Mouse (Mus musculus): ENCODE data around the gene Osgin1. TPM values are rescaled to one million over a fixed set of nuclear protein-coding genes. Genes with fewer than 3 reads are reported as not detected.

Osgin1 gene
- polyA plus RNA-seq, 1 experiment: 33.8 TPM

- H3K27ac ChIP-seq (ENCODE audit: insufficient read depth, low read depth, low read length): no peak overlapping the region
- TF ChIP-seq POLR2A (IDR thresholded peaks at IDR 0.05; ENCODE audit: borderline replicate concordance, low read depth, low read length): no peak
- no peak for TF ChIP-seq CTCF (IDR thresholded peaks at IDR 0.05; ENCODE audit: low read depth, low read length)
- H3K4me3 ChIP-seq (ENCODE audit: insufficient read depth, low read length): no peak overlapping the region
- peaks cover 6% of the 10 kb centered on the region for H3K4me1 ChIP-seq (ENCODE audit: control insufficient read depth, insufficient read depth, low read length)
Measured at GRCm38 (mm10) chr8:119400122-119400671, 33.7 kb upstream of the Osgin1 start.

GRCm38 (mm10) chr8:119400904-119401303, 33.0 kb upstream of the Osgin1 start:
- Histone ChIP-seq H3K4me1 (ENCODE audit: control insufficient read depth, insufficient read depth, low read length) (peaks cover 2% of the 10 kb centered on the region), H3K27ac (ENCODE audit: insufficient read depth, low read depth, low read length) (no peak overlapping the region), H3K4me3 (ENCODE audit: insufficient read depth, low read length) (no peak overlapping the region)
- no peak for TF ChIP-seq CTCF (IDR thresholded peaks at IDR 0.05; ENCODE audit: low read depth, low read length)
- no peak for TF ChIP-seq POLR2A (IDR thresholded peaks at IDR 0.05; ENCODE audit: borderline replicate concordance, low read depth, low read length)

DNA sequence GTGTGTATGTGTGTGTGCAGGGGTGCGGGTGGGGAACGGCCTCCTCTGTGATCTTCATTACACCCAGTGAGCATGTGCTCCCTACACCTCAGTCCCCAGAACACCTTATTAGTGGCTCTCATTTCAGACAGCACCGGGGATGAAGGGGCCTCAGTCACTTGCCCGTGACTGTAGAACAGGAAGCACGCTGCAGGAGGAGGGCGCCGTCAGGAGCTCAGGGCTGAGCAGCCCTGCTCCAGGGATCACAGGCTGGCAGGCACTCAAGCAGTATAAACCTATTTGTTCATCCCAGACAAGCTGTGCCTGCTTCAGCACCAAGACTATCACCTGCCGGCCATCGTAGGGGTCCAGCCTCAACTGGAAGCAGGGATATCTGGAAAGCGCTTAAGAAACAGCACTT, 30.0 kb upstream of the Osgin1 start:
- Histone ChIP-seq H3K27ac (ENCODE audit: insufficient read depth, low read depth, low read length) (no peak overlapping the region), H3K4me1 (ENCODE audit: control insufficient read depth, insufficient read depth, low read length) (no peaks in the 10 kb centered on the region; the same call in 1 of the 2 replicates), H3K4me3 (ENCODE audit: insufficient read depth, low read length) (no peak overlapping the region)
- no peak for TF ChIP-seq CTCF (IDR thresholded peaks at IDR 0.05; ENCODE audit: low read depth, low read length)
- TF ChIP-seq POLR2A (IDR thresholded peaks at IDR 0.05; ENCODE audit: borderline replicate concordance, low read depth, low read length): no peak

GRCm38 (mm10) chr8:119404648-119405047, 29.3 kb upstream of the Osgin1 start:
- Histone ChIP-seq H3K4me1 (ENCODE audit: control insufficient read depth, insufficient read depth, low read length) (no peaks in the 10 kb centered on the region; the same call in 1 of the 2 replicates), H3K4me3 (ENCODE audit: insufficient read depth, low read length) (no peak overlapping the region), H3K27ac (ENCODE audit: insufficient read depth, low read depth, low read length) (no peak overlapping the region)
- TF ChIP-seq POLR2A (IDR thresholded peaks at IDR 0.05; ENCODE audit: borderline replicate concordance, low read depth, low read length) (no peak), CTCF (IDR thresholded peaks at IDR 0.05; ENCODE audit: low read depth, low read length) (no peak)

DNA sequence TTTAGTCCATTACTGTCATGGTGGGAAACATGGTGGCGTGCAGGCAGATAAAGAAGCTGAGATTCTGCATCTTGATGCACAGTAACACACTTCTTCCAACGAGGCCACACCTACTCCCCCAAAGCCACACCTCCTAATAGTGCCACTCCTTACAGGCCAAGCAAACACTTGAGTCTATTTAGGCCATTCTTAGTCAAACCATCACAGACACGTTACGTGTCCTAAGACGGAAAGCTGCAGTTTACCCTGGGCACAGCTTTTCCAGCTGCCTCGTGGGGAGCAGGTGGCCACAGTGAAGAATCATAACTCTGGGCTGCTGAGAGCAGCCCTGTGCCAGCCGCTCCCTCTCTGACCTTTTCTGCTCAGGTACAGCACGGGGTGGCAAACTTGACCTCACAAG, 25.6 kb upstream of the Osgin1 start:
- H3K4me3 ChIP-seq (ENCODE audit: insufficient read depth, low read length): no peak overlapping the region
- TF ChIP-seq CTCF (IDR thresholded peaks at IDR 0.05; ENCODE audit: low read depth, low read length): no peak
- no peak for TF ChIP-seq POLR2A (IDR thresholded peaks at IDR 0.05; ENCODE audit: borderline replicate concordance, low read depth, low read length)
- no peak overlapping the region for H3K27ac ChIP-seq (ENCODE audit: insufficient read depth, low read depth, low read length)
- H3K4me1 ChIP-seq (ENCODE audit: control insufficient read depth, insufficient read depth, low read length): peaks cover 10% of the 10 kb centered on the region

GRCm38 (mm10) chr8:119412037-119412734, 21.7 kb upstream of the Osgin1 start:
- H3K4me3 ChIP-seq (ENCODE audit: insufficient read depth, low read length): no peak overlapping the region
- no peak for TF ChIP-seq POLR2A (IDR thresholded peaks at IDR 0.05; ENCODE audit: borderline replicate concordance, low read depth, low read length)
- peaks cover 10% of the 10 kb centered on the region for H3K4me1 ChIP-seq (ENCODE audit: control insufficient read depth, insufficient read depth, low read length)
- peak overlapping the region; percentile 3; the same call in 1 of the 2 replicates for H3K27ac ChIP-seq (ENCODE audit: insufficient read depth, low read depth, low read length)

DNA sequence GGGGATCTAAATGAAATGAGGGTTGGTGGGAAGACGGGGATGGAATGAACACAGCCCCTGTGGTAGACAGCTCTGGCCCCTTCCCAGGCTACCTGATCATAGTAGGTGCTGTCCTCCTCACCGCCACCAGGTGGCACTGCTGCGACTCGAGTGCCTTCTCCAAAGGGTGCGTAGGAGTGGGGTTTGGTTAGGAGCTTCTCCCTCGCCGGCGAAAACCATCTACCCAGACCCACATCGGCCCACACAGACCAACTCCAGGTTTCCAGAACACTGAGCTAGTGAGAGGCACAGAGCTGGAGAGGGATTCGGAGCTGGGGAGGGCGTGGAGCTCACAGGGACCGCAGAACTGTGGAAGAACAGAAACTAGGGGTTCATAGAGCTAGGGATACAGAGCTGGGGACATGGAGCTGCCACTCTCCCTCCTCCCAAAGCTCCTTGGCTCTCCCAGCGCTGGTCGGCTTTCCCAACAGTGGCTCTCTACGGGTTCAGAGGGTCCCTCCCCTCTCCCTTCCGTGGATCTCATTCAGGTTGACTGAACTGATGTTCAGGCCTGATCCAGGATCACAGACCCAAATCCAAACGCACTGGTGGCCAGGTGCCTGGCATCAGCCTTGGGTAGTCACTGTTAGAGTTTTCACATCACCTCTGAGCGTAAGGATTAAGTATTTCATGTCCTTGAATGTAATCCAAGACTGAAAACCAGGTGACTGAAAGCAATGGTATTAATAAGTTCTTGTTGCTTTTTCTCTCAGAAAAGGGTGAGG, 21.0 kb upstream of the Osgin1 start:
- TF ChIP-seq POLR2A (IDR thresholded peaks at IDR 0.05; ENCODE audit: borderline replicate concordance, low read depth, low read length) (no peak), CTCF (IDR thresholded peaks at IDR 0.05; ENCODE audit: low read depth, low read length) (peak; percentile 98)
- Histone ChIP-seq H3K27ac (ENCODE audit: insufficient read depth, low read depth, low read length) (no peak overlapping the region), H3K4me1 (ENCODE audit: control insufficient read depth, insufficient read depth, low read length) (peaks cover 10% of the 10 kb centered on the region), H3K4me3 (ENCODE audit: insufficient read depth, low read length) (peak overlapping the region; percentile 6; the same call in 1 of the 2 replicates)

- TF ChIP-seq CTCF (IDR thresholded peaks at IDR 0.05; ENCODE audit: low read depth, low read length) (no peak), POLR2A (IDR thresholded peaks at IDR 0.05; ENCODE audit: borderline replicate concordance, low read depth, low read length) (no peak)
- Histone ChIP-seq H3K4me1 (ENCODE audit: control insufficient read depth, insufficient read depth, low read length) (peaks cover 10% of the 10 kb centered on the region), H3K27ac (ENCODE audit: insufficient read depth, low read depth, low read length) (no peak overlapping the region), H3K4me3 (ENCODE audit: insufficient read depth, low read length) (no peak overlapping the region)
Measured at GRCm38 (mm10) chr8:119413605-119414004, 20.3 kb upstream of the Osgin1 start.

GRCm38 (mm10) chr8:119420318-119420717, 13.6 kb upstream of the Osgin1 start:
- H3K4me1 ChIP-seq (ENCODE audit: control insufficient read depth, insufficient read depth, low read length): peaks cover 52% of the 10 kb centered on the region
- H3K27ac ChIP-seq (ENCODE audit: insufficient read depth, low read depth, low read length): no peak overlapping the region
- TF ChIP-seq CTCF (IDR thresholded peaks at IDR 0.05; ENCODE audit: low read depth, low read length) (no peak), POLR2A (IDR thresholded peaks at IDR 0.05; ENCODE audit: borderline replicate concordance, low read depth, low read length) (no peak)

More at GRCm38 (mm10) chr8:119420318-119420717, 13.6 kb upstream of the Osgin1 start:
- H3K4me3 ChIP-seq (ENCODE audit: insufficient read depth, low read length): no peak overlapping the region

Data from bone marrow macrophage, adult 2 months (primary cell).